In the genomic region with DNA sequence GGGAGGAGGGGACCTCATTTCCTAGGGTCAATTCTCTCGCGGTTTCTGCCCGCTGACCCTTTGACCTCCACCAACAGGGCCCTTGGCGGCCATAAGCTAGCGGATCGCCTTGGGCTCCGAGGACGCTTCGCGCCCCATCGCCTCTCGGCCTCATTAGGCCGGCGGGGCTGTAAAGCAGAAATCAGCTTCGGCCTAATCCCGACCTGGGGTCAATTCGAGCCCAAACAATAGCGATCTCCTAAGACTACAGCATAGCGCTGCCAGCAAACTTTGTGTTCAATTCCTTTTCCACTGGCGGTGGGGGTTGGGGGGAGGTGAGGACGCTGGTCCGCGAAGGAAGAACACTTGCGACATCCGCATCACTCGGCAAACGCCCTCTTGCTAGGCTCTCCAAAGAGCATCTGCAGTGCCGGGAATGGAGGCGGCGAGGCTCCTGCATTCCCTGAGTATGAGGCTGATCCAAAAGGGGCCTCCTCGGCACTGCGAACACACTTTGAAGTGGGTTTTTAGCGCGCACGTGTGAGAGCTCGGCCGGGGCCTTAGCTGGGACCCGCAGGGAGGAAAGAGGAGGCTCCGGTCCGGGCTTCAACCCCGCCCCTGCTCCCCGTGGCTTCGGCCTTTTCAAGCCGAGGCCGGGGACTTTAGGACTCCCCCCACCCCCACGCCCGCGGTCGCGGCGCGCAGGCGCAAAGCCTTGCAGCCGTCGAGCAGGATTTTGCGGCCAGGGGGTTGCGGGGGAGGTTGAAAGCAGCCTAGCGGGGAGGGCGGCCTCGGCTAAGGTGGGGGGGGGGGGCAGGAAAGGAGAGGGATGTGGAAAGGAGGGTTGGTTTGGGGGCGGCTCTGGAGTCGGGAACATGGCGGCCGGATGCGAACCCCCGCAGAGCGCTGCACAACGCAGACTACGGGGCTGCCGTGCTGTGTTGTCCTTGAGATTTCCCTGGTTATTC, we compare ENCODE assay signal across 10 mouse cellular contexts. TPM values are rescaled to one million over a fixed set of nuclear protein-coding genes. Genes with fewer than 3 reads are reported as not detected.
DNase-seq lines count a peak whose midpoint lies in the region; ATAC-seq and TF ChIP-seq lines count a peak whose summit lies in the region.
"Had no signal": no experiment of that assay in that cellular context is flagged by ENCODE, and none has a peak within 500 bp of the region (broad histone marks: within the 10 kb centered on the region; RNA-seq: fewer than 3 reads in every experiment).

No protein-coding gene starts in this region.

- peak overlapping the region; percentile 49 for H3K4me2 ChIP-seq in kidney, embryonic 16.5 days (replicated peaks; ENCODE audit: low read depth, low read length)
- peak overlapping the region; percentile 49 for H3K4me2 ChIP-seq in intestine, postnatal 0 days (replicated peaks; ENCODE audit: low read depth)

- no peak for DNase-seq in kidney, adult 18-20 months
- peak; percentile 76 for DNase-seq in embryo, embryonic 11 days
- DNase-seq in retina, postnatal 1 day: peak; percentile 83
- DNase-seq in adrenal gland, adult 2 months: no peak
- no peak for DNase-seq in adrenal gland, adult 8-10 months
- no peak for DNase-seq in urinary bladder, postnatal 25 days (ENCODE audit: low spot score)
- DNase-seq: kidney, adult 2 months had no signal

- no peak for TF ChIP-seq CTCF in intestine, postnatal 0 days (IDR thresholded peaks at IDR 0.05; ENCODE audit: low read depth)

- no peaks in the 10 kb centered on the region for H3K4me1 ChIP-seq in kidney, embryonic 16.5 days (ENCODE audit: insufficient read depth, low read length)
- H3K4me1 ChIP-seq in intestine, postnatal 0 days (replicated peaks; ENCODE audit: control insufficient read depth, insufficient read depth, low read length): no peaks in the 10 kb centered on the region

- ATAC-seq in kidney, embryonic 16.5 days (ENCODE audit: low FRiP score, low TSS enrichment): peak; percentile 39; the same call in 1 of the 2 replicates
- no peak for ATAC-seq in intestine, postnatal 0 days

- WGBS in kidney, embryonic 16.5 days: 21% methylated on average over 63 of the region's 70 CpGs
- 28% methylated on average over 70 of the region's 70 CpGs for WGBS in intestine, postnatal 0 days

- H3K27ac ChIP-seq in kidney, embryonic 16.5 days (ENCODE audit: low read length): no peak overlapping the region
- H3K27ac ChIP-seq in intestine, postnatal 0 days (ENCODE audit: low read depth, low read length): no peak overlapping the region

- no peaks in the 10 kb centered on the region for H3K9me3 ChIP-seq in kidney, embryonic 16.5 days (ENCODE audit: low read length)
- H3K9me3 ChIP-seq in intestine, postnatal 0 days (ENCODE audit: control insufficient read depth): no peaks in the 10 kb centered on the region

- no peak overlapping the region for H3K9ac ChIP-seq in kidney, embryonic 16.5 days (replicated peaks; ENCODE audit: low read length)
- no peak overlapping the region for H3K9ac ChIP-seq in intestine, postnatal 0 days (ENCODE audit: low read depth, low read length)

- H3K36me3 ChIP-seq in kidney, embryonic 16.5 days (ENCODE audit: insufficient read depth, low read length): no peaks in the 10 kb centered on the region
- no peaks in the 10 kb centered on the region for H3K36me3 ChIP-seq in intestine, postnatal 0 days (ENCODE audit: control insufficient read depth, insufficient read depth)

- peak overlapping the region; percentile 38 for H3K4me3 ChIP-seq in kidney, embryonic 16.5 days (ENCODE audit: low read length)
- peak overlapping the region; percentile 21 for H3K4me3 ChIP-seq in intestine, postnatal 0 days (ENCODE audit: low read depth, low read length)

- H3K27me3 ChIP-seq in kidney, embryonic 16.5 days (ENCODE audit: insufficient read depth, low read length): peaks cover 65% of the 10 kb centered on the region
- peaks cover 34% of the 10 kb centered on the region for H3K27me3 ChIP-seq in intestine, postnatal 0 days (replicated peaks; ENCODE audit: control insufficient read depth, insufficient read depth, low read length)

RNA-seq across cellular contexts. Expression of a gene that starts 15.8 kb away (rescaled TPM):
- polyA plus RNA-seq in kidney, embryonic 16.5 days (2015; fragmentation: Nextera tagmentation; extraction: Ambion mirVana): not detected in 2 replicates
- polyA plus RNA-seq in intestine, postnatal 0 days (2015; fragmentation: Nextera tagmentation; extraction: Ambion mirVana): not detected in 2 replicates
- total RNA-seq in adrenal gland, adult 2 months (2021): not detected
- not detected in 2 replicates for polyA plus RNA-seq in adrenal gland, adult 2 months (2012; rRNA removed)
- not detected for total RNA-seq in adrenal gland, adult 8-10 months (2022)
- total RNA-seq: MEL had no signal
- polyA plus RNA-seq: kidney, adult 2 months had no signal

Comparison
In these comparisons a context has a peak if more than half of its experiments do, and no peak if none do; other contexts are left out.
1. DNase-seq: peak in embryo, embryonic 11 days (single experiment) and retina, postnatal 1 day (single experiment); none in kidney, adult 18-20 months (single experiment), adrenal gland, adult 2 months (single experiment), adrenal gland, adult 8-10 months (single experiment) and urinary bladder, postnatal 25 days (single experiment).